Mouse (Mus musculus): Measurements from ENCODE around the gene Htr1f.
A peak's percentile ranks its signal among the peaks of the same experiment; 100 is the strongest.
"Not testable (repeated sequence)": the region's sequence is repeated elsewhere in the genome, so short reads cannot be mapped to it uniquely, and the experiment has no call there.

The Htr1f gene

DNA sequence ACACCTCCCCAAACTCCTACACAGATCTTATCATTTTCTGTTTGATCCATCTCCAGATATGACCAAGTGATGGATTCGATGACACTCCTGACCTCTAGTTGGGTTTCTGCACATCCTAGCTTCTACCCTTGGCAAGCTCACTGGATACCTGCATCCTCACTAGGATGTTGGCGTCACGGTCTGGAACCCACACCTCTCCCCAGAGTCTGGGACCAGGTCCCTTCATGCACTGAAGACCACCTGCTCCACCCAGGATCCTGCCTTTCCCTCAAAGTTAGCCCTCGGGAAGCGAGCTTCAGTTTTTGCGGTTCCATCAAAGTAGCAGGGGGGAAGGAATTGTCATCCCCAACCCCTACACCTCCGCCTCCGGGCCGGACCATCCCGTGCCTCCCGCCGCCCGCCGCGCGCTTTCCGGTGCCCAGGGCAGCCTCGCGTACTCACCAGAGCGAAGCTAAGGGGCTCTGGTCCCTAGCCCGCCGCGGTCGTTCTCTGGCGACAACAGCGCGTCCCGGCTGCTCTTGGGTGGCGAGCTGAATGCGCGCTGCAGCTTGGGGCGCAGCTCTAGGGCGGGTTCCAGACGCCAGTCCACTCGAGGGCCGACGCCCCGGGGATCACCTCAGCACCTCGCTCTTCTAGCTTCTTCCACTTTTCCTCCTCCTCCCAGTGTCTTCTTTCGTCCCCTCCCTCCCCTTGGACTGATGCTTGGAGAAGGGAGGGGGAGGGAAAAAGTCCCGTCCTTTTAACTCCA is at the start of gene Htr1f:
Gene Htr1f (minus strand): TSS at position 671 of the 748 bp plus-strand sequence.
- no peak for DNase-seq

DNA sequence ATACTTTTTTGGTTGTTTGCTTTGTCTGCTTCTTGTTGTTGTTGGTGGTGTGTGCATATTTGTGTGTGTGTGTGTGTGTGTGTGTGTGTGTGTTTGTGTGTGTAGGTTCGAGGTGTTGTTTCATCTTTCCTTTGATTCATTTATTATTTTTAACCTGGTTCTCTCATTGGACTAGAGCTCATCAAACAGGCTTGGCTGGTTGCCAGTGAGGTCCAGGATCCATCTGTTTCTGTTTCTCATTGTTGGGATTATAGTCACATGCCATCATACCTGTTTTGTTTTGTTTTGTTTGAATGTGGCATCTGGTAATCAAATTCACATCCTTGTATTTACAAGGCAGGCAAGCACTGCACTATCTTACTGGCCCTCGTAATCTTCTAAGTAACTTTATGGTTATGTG is 34.1 kb upstream of the Htr1f start:
- no peak for DNase-seq

DNA sequence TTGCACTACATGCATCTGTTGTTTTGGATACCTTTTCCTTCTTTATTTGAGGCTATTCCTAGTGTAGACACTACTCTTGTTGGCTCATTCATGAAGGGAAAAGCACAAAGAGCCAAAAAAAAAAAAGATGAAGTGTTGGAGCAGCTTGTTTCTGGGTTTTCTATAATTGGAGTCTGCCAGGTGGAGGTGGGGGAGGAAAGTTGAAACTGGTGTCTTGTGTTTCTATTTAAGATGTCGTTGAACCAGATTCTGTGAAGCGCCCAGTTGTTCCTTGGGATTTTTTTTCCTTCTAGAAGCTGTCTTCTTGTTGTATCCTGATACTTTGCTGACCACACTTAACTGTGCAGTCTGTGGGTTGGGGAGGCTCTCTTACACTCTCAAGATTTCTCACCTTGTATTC is 23.7 kb upstream of the Htr1f start:
- DNase-seq: no peak

DNA sequence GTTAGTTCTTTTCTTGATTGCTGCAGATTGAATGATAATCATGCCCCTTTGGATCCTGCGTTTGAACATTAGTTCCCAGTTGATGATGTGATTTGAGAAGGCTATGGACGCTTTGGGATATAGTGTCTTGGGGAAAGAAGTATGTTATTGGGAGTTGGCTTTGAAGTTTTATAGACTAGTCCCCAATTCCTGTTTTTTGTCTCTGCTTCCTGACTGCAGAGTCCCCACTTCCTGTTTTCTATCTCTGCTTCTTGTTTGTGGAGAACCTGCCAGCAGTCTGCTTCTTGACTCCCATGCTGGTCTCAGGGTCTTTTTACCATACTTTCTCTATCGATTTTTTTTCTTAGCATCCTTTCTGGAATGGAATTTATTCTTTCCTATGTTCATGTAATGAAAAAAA is 22.2 kb upstream of the Htr1f start:
- no peak for DNase-seq

DNA sequence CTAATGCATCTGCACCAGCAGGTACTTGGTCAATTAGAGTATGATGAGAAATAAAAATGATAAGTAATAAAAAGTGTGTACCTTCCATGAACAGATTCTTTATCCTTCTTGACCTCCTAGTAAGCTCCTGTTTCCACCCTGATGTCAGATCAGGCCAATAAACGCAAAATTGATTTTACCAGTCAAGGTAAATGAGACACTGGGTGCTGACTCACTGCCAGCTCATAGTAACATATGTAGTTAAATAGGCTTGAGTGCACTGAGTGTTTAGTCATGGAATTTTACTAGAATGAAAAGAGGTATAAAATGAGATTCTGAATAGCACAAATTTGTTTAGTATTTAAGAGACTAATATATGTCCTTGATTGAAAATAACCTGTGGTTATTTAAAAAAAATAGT is 6.6 kb upstream of the Htr1f start:
- no peak for DNase-seq

DNA sequence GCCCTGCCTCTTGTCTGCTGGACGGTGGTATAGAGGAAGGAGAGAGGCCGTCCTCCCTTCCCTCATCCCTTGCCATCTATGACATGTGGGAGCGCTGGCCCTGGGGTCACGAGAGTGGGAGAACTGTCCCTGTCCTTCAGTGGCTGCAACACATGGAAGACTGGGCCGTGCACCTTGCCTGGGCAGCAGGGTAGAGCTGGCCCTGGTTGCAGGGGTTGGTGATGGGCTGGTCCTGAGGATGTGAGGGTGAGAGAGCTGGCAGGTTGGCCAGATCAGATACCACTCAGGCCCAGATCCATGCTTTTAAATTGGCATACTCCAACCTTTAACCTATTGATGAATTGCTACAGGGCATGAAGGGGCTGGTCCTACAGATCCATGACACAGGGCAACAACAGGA is 12.1 kb downstream of the Htr1f start:
- DNase-seq: no peak

DNA sequence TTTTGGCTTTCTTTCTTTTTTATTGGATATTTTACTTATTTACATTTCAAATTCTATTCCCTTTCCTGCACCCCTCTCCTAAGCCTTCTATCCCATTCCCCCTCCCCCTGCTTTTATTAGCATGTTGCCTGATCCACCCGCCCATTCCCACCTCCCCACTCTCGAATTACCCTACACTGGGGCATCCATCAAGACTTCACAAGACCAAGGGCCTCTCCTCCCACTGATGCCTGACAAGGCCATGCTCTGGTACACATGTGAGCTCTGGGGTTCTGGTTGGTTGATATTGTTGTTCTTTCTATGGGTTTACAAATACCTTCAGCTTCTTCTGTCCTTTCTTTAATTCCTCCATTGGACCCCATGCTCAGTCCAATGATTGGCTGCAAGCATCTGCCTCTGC is 22.2 kb downstream of the Htr1f start:
- DNase-seq: no peak

DNA sequence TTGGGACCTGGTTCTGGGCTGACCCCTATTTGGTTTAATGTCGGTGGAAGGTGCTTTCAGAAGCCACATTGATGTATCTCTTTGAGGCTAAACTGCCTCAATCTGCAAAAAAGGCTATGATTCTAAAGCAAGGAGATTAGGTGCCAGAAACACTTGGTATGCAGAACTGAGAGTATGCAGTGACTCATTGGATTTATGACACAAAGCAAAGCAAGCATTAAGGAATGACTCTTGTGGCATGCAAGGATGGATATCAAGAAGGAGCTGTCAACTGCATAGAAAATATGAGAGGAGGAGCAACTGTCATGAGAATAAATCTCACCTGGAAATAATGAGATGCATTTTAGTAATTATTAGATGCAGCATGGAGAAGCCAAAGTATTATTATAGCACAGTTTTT is 35.8 kb downstream of the Htr1f start:
- DNase-seq: no peak

DNA sequence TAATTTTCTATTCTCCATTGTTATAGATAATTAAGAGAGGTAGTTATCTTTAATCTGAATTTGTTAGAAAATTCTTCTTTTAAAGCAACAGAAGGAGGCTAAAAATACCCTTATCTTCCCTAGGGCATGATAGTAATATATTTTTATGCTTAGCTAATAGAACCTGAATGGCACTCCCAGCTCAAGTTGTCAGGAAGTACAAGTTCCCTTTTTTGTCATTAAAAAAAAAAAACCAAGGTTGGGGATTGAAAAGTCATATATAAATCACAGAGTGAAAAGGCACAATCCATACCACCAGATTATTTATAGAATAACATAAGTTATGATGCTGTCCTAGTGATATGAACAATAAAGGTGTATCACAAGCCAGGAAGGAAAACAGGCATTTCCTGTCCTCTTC is 39.4 kb downstream of the Htr1f start:
- no peak for DNase-seq

DNA sequence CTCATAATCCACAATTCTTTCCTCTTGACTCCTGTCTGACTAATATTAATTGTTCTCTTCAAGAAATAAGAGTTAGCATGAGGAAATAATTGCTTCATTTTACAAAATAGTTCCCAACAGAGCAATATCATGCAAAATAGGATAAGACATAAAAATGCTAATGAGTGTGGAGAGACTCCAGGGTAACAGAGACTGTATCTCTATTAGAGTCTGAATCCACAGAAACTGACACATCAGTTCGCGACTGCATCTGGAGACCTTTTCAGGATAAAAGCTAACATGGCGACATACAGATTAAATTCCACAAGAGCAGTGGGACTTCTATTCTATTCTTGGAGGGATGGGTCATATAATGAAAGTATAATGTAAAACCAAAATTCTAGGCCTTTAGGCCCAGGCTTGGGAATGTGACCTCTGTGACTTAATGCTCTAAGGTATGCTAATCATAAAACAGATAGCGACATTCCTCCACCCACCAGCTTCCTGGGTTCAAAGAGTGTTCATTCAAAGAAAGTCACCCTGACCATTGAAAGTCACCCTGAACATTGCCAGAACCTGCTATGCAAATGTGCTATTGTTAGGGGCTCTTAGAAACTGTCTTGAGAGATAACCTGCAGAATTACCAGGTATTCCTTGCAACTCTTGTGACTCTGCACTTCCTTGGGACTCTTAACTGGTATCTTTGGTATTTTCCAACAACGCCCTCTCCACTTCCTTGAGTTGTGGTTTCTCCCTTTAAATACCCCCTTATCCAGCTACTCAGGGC is 67.8 kb downstream of the Htr1f start:
- not testable (repeated sequence) for DNase-seq

DNA sequence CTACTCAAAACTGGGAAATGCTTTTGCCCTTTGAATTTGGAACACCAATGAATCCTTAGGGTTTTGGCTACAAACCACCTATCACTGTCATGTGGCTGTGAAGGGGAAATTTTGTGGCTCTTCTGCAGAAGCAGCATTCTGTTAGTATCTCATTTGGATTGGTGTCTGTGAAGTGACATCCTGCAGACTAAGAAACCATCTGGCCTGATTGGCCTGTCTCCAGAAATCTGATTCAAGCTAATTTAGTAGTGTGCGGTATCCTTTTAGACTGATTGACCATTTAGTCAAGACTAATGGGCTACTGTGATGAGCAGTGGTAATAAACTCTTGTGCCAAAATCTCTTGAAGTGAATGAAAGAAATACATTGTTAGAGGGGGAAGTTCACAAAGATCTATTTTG is 76.0 kb downstream of the Htr1f start:
- DNase-seq: no peak

DNA sequence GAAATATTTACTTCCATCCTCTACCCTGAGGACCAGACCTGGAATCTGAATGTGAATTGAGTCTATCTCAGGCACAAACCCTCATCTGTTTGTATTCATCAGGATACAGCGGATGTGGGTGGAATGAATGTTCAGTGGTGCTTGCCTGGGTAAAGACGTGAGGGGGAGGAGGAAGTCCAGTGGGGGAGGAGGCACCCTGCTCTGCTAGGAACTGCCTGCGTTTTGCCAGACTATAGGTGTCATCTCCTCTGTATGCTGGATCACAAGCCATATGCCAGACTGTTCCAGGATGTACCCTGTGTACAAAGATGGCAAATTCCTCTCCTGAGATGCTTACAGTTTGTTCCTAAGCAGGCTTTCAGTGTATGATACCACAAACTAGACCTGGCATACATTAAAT is 83.3 kb downstream of the Htr1f start:
- no peak for DNase-seq

DNA sequence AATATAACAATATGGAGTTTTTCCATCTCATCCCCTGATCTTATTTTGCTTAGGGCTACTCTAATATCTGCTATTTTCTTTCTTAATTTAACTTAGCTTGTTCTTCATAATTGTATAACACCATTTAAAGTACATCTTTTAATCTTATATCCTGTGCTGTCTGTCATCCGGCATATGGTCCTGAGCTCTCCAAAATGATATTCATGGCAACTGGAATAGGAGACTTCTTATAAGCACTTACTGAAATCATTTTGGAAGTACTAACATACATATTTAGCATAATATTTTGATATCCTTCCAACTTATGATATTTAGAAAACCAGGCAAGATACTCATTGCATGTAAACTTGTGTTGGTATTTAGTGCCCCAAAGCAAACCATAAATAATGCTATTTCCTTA is 86.9 kb downstream of the Htr1f start:
- DNase-seq: no peak

DNA sequence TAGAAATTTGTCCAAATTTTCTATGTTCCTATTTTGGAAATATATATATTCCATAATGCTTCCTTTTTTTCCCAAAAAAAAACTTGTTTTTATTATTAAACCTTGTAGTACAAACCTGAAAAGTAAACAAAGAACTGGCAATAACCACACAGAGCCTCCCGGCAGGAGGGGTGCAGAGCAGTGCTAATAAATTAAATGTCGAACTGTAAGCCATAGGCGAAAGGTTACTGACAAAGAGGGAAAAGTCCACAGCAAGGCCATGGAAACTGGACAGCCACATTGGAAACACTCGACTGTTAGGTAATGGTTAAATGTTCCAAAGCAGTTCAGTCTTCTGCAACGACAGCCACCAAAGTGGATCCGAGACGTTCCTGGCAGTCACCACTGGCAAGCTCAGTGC is 87.5 kb downstream of the Htr1f start:
- no peak for DNase-seq

DNA sequence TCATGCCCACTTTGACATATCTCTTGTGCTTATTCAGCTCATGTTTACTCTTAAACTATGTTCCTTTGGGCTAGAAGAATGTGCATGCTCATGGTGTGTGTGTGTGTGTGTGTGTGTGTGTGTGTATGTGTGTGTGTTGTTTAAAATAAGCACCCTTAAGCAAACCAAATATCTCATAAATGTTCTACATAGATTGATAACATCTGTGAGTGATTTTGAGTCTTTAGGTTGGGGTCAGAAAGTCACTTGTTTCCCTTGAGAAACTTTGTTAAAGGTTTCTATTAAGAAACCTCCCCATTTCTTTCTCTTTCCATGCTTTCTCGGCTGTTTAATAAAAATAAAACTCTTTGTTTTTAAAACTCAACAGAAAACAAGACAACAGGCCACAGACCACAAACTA is 88.1 kb downstream of the Htr1f start:
- DNase-seq: no peak

DNA sequence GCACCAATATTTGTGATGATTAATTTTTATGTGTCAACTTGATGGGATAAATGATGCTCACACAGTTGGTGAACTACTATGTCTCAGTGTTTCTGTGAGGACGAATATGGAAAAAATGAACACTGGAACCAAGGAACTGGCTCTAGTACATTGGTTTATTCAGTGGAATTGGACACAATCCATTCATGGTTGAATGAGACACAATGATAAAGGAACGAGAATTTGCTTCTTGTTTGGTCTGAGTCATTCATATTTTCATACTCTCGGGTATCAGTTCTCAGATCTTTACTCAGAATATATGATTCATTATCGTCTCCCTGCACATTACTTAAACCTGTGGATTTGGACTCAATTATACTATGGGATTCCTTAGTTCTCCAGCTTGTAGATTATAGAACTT is 90.4 kb downstream of the Htr1f start:
- DNase-seq: no peak

DNA sequence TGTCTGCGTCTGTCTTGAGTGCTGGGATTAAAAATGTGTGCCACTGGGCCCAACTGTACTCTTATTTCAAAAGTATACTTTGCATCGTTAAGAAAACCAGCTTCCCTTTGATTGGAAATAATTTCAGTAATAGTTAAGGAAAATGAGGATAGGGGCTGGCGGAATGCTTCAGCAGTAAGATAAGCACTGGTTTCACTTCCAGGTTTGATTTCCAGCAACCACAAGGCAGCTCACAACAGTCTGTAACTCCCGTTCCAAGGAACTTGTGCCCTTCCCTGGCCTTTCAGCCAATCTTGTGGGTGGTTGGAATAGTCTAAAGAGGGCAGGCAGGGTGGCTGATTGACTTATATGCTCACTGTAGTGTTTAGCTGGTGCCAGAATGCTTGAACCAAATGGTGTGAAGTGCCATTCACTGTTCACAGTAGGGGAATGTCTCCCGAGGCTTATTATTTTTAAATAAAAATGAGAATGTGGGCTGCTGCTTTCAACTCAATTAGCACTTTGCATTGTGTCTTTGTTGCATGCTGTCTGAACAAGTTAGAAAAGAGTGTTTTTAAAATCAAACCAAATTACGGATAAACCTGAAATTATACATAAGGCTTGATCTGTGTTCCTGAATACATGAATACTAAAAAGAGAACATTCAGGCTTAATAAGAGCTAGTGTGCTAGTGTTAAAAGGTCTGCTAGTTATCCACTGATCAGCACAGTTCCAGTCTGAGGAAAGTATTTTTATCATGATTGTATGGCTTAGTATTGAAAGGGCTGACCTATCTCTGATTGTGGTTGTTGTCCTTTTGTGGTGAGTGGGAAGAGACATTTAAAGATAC is 103.4 kb downstream of the Htr1f start:
- no peak for DNase-seq

DNA sequence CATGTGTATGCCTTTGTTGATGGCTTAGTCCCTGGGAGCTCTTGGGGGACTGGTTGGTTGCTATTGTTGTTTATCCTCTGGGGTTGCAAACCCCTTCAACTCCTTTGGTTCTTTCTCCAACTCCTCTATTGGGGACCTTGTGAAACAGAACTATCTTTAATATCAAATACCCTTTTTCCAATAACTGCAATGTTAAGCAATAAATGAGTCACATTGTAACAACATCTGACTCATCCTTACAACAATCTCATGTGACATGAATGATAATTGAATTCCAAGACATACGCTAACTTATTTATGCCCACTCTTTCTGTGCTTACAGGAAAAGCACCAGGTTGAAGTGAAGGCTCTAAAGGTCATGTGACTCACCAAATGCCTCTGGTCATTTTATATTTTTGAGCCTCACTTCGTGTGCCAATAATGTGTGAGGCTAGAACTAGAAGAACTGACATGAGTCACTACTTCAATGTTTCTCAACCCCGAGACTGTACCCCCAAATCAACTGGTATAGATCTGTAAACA is 116.3 kb downstream of the Htr1f start:
- no peak for DNase-seq

DNA sequence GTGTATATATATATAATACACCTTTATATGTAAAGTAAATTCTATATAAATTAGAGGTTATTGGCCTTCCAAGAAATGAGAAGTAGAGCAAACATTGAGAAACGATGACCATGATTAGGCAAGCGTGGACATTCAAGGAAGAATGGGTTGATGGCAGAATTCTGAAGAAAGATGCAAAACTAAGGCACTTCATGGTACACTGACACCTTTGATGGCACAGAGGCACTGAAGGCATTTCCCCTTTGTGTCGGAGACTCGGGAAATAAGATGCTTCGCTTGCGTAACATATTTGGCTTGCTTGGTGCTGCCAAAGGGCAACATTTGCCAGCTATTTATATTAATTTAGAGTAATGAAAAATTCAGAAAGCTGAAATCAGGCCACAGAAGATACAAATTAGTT is 118.1 kb downstream of the Htr1f start:
- DNase-seq: no peak

DNA sequence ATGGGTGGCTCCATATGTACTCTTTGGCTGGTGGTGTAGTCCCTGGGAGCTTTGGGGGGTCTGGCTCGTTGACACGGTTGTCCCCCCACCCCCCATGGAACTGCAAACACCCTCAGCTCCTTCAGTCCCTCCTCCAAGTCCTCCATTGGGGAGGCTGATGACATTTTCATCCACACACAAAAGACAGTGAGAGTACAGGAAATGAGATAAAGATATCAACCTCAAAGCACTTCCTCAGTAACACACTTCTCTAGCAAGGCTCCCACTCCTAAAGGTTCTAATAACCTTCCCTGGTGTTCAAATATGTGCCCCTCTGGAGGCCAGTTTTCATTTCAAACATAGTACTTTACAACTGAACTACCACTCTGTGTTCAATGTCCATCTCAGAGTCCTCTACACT is 118.6 kb downstream of the Htr1f start:
- DNase-seq: no peak

DNA sequence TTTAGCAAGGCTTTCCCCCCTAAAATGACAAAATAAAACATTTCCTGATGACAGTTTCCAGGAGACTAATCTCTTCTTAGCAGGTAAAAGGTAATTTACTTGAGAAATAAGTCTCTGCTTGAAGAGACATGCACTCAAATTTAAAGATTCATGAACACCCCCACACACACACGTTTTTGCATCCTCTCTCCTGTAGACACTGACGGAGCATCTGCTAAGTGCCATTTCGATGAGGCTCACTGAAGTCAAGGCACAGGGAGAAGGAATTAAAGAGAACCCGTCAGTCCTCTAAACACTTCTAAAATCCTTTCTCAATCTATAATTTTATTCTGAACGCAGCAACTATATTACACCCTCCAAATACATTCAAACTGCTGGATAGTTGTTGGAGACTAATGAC is 131.0 kb downstream of the Htr1f start:
- DNase-seq: no peak

DNA sequence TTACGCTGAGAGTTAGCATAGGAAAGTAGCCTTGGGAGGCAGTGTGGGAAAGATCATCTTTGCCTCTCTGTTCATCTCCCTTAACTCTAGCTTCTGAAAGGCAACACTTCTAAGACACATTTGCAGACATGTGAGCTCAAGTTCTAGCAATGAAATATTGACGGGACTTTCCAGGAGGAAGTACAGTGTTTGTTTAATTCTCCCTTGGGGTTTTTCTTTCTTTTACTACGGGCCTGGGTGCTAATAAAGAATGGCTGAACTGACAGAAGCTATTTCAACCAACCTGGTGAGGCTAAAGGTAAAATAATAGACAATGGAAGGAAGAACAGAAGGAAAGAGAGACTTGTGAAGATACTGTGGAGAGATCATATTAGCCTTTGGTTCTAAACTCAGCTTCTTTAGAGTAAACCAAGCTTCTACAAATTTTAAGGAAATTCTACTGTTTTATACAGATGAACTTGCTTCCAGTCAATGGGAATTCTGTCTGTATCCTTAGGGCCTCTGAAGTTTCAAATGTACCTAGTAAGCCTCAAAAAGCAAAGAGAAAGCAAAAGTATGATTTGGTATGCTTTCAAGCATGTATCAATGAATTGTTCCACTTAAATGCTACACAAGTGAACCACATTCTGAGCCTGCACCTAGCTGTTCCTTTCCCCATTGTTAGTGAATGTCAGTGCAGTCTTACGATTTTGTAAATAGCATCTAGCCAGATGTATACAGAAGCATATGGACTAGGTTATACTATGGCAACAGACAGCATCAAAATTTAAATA is 131.9 kb downstream of the Htr1f start:
- DNase-seq: no peak

DNA sequence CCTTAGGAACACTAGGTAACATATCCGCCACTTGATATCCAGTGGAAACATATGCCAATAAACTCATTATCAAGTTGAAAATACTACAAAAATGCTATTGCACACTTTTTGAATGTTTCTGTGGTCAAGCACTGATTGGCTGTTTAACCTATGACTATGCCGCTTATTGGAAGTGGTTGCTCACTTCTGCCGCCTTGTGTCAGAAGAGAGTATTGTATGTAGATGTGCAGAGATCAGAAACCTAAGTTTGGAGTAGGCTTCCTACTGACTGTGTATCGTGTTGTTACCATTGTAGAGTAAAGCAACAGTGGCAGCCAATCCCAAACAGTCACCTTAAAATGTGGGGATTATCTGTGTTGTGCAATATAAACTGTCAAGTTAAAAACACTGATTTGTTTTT is 144.0 kb downstream of the Htr1f start:
- DNase-seq: peak; percentile 34

All from thymus, postnatal 14 days (tissue).